Mouse (Mus musculus) liver, adult 2 months (tissue): ENCODE results near the gene H2-Ab1.

Experiments
- CTCF ChIP-seq: fragments of 200-500 bp; IDR thresholded peaks from 2 replicates; pipeline ENCODE4 v1.5.1; 2011; ENCODE audit warnings: low read depth, low read length, control low read depth
- POLR2A ChIP-seq: fragments of 200-500 bp; IDR thresholded peaks from 2 replicates; pipeline ENCODE4 v1.6.1; 2011; ENCODE audit warnings: low read length, control low read depth; ENCODE audit not compliant: insufficient read depth; ENCODE audit errors: extremely low read depth

DNA sequence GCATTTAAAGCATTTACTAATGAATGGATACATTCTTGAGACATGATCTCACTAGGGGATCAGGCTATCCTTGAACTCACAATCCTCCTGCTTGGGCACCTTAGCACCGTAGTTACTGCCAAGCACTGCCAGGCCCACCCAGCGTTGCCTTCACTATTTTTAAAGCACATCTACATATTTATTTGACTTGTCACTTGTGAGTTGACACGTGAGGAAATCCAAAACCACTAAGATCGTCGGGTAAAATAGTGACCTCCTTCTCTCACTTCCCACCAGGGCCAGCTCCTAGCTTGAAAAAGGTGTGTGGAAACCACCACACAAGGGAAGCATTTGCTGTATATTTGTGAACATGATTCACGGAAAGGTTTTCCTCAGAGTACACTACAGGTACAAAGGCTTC lies 29.5 kb downstream of the H2-Ab1 start:
- no peak for TF ChIP-seq POLR2A
- TF ChIP-seq CTCF: no peak
